Mouse (Mus musculus) spleen, adult 2 months (tissue): ENCODE results near the gene Nt5c.

Experiments
- CTCF ChIP-seq: fragments of 200-500 bp; IDR thresholded peaks from 2 replicates; pipeline ENCODE4 v1.5.1; 2011; ENCODE audit warnings: mild to moderate bottlenecking, inconsistent platforms; ENCODE audit not compliant: insufficient read depth, insufficient read length, insufficient replicate concordance; ENCODE audit errors: extremely low read depth
- POLR2A ChIP-seq: fragments of 200-500 bp; IDR thresholded peaks from 2 replicates; pipeline ENCODE4 v1.6.1; 2011; ENCODE audit warnings: low read depth, low read length, inconsistent platforms

DNA sequence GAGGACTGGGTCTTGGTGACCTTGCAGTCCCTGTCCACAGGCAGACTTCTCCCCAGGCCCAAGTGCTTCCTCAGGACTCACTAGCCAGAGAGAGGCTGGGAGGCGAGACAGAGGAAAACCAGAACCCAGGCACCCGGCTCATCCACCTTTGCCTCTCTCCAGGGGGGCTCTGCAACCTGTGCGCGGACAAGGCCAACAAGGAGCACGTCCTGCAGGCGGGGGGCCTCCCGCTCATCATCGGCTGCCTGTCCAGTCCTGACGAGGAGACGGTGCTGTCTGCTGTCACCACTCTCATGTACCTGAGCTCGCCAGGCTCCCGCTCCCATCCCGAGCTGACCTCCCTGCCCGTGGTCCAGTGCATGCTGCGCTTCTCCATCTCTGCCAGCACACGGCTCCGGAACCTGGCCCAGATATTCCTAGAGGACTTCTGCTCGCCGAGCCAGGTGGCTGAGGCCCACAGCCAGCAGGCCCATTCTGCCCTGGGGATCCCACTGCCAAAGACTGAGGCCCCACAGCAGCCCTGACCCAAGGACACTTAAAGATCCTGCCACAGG is 3.0 kb downstream of the Nt5c start:
- no peak for TF ChIP-seq CTCF
- TF ChIP-seq POLR2A, result no peak
